Mouse (Mus musculus) left cerebral cortex, adult 18-20 months (tissue): ENCODE data around the gene Irs3. TPM values are rescaled to one million over a fixed set of nuclear protein-coding genes. Genes with fewer than 3 reads are reported as not detected.

ENCODE experiments used
- total RNA-seq, 2 experiments: library from RNA; stranded (reverse); gene quantifications; 2 replicates each; pipeline ENCODE4 v1.2.3; 2021

Gene Irs3
- total RNA-seq, 2 experiments from 2014 or later = 0.44 to 0.87 TPM

Other genes starting within 250 kb of the Irs3 start
- gene Zan, start 168.7 kb downstream of the Irs3 start, total RNA-seq = under 1 TPM; 0.12 to 0.30 TPM
- gene Pop7, start 143.2 kb downstream of the Irs3 start, total RNA-seq = 10 to 100 TPM; 31.3 to 33.3 TPM
- gene Gigyf1, start 127.2 kb downstream of the Irs3 start, total RNA-seq = 10 to 100 TPM; 62.3 to 65.6 TPM
- gene Epo, start 112.5 kb downstream of the Irs3 start, total RNA-seq = not detected
- gene Gnb2, start 112.2 kb downstream of the Irs3 start, total RNA-seq = 100 to 1,000 TPM; 607 to 661 TPM
- 100 to 1,000 TPM; 112 to 115 TPM for gene Actl6b, start 92.2 kb downstream of the Irs3 start, total RNA-seq
- 10 to 100 TPM; 12.8 to 13.2 TPM for gene Tfr2, start 75.9 kb downstream of the Irs3 start, total RNA-seq
- 10 to 100 TPM; 23.0 to 24.6 TPM for gene Mospd3, start 44.7 kb downstream of the Irs3 start, total RNA-seq
- gene Pcolce, start 31.9 kb downstream of the Irs3 start, total RNA-seq = 10 to 100 TPM; 12.6 to 15.2 TPM
- under 1 TPM; 0.21 to 0.45 TPM for gene Fbxo24, start 16.7 kb downstream of the Irs3 start, total RNA-seq
- 10 to 100 TPM; 13.8 to 14.3 TPM for gene Lrch4, start 16.6 kb downstream of the Irs3 start, total RNA-seq
- gene Gm20605, start 16.5 kb downstream of the Irs3 start, total RNA-seq = 10 to 100 TPM in 1 of 2 experiments, 1 to 10 TPM in 1; 9.7 to 10.1 TPM
- gene Sap25, start 4.4 kb downstream of the Irs3 start, total RNA-seq = 10 to 100 TPM in 1 of 2 experiments, 1 to 10 TPM in 1; 6.9 to 10.6 TPM
- gene Agfg2, start 39.0 kb upstream of the Irs3 start, total RNA-seq = 10 to 100 TPM; 46.9 to 48.9 TPM
- gene Nyap1, start 95.9 kb upstream of the Irs3 start, total RNA-seq = 10 to 100 TPM; 80.1 to 82.0 TPM
- 100 to 1,000 TPM; 139 to 145 TPM for gene Tsc22d4, start 100.0 kb upstream of the Irs3 start, total RNA-seq
- 10 to 100 TPM; 23.7 to 25.7 TPM for gene Ppp1r35, start 133.1 kb upstream of the Irs3 start, total RNA-seq
- gene Mepce, start 141.9 kb upstream of the Irs3 start, total RNA-seq = 10 to 100 TPM; 39.1 to 50.2 TPM
- gene Zcwpw1, start 142.1 kb upstream of the Irs3 start, total RNA-seq = 1 to 10 TPM; 5.9 to 7.6 TPM
- gene Pilra, start 190.6 kb upstream of the Irs3 start, total RNA-seq = under 1 TPM; 0.51 to 0.91 TPM
- gene Pilrb1, start 212.4 kb upstream of the Irs3 start, total RNA-seq = not detected
- gene Pilrb2, start 226.1 kb upstream of the Irs3 start, total RNA-seq = under 1 TPM in 1 of 2 experiments, not detected in 1; 0.19 TPM